Mouse (Mus musculus) gastrocnemius, adult 2 months (tissue): Measurements from ENCODE around the gene Ano3. TPM values are rescaled to one million over a fixed set of nuclear protein-coding genes. Genes with fewer than 3 reads are reported as not detected.

Experiments
- DNase-seq: peaks from one replicate; pipeline ENCODE4 v3.0.0; 2022
- H3K27ac ChIP-seq: fragments of 200-600 bp; 2 replicates; pipeline ENCODE4 v1.8.1; 2022; ENCODE audit warnings: mild to moderate bottlenecking
- H3K4me3 ChIP-seq: fragments of 200-600 bp; 2 replicates; pipeline ENCODE4 v1.8.1; 2022; ENCODE audit warnings: mild to moderate bottlenecking, moderate library complexity
- CTCF ChIP-seq: fragments of 200-600 bp; IDR thresholded peaks from 2 replicates; pipeline ENCODE4 v1.8.1; 2022; ENCODE audit warnings: antibody characterized with exemption, mild to moderate bottlenecking, moderate library complexity
- intact Hi-C: fragments of 180-260 bp; cut with DNase I; formaldehyde crosslinking; loops from one replicate; pipeline ENCODE4 v1.15.1; 2025
- total RNA-seq, 2 experiments: library from RNA; stranded (reverse); gene quantifications; 2 replicates each; pipeline ENCODE4 v1.2.3; 2021

The Ano3 gene
- total RNA-seq, 2 experiments from 2014 or later = 0.22 TPM; not detected in 1

DNA sequence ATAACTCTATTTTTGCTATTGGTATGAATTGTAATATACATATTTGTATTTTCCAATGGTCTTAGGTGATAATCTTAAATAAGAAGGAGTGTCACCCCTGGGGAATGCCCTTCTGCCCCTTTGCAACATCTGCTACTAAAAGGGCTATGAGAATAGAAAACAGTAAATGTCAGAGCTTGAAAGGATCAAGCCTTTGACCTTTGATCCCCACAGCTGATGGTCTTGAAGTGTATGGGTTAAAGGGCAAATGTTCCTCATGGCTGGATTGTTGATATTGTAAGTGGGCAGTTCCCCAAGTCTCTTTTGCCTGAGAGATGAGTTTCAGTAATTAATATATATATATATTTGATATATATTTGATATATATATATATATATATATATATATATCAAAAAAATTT, 305.9 kb downstream of the Ano3 start:
- no peak for DNase-seq
- Histone ChIP-seq H3K27ac (no peak overlapping the region), H3K4me3 (no peak overlapping the region)
- intact Hi-C loops = no loop called here
- TF ChIP-seq CTCF = no peak

- no peak for DNase-seq
- intact Hi-C loops = no loop called here
- TF ChIP-seq CTCF = no peak
- H3K27ac ChIP-seq = no peak overlapping the region
- H3K4me3 ChIP-seq = no peak overlapping the region
Observed at GRCm38 (mm10) chr2:110644358-110644757, 306.4 kb downstream of the Ano3 start.

Other genes starting within 250 kb of the Ano3 start
- gene Muc15, start 229.6 kb downstream of the Ano3 start, total RNA-seq = under 1 TPM in 1 of 2 experiments, not detected in 1; 0.11 TPM
- not detected for gene Gm13941, start 155.1 kb upstream of the Ano3 start, total RNA-seq
- gene Gm15130, start 202.0 kb upstream of the Ano3 start, total RNA-seq = not detected